Mouse (Mus musculus) lung, postnatal 0 days (tissue): ENCODE measurements around the gene Brox.

ENCODE experiments used
- CTCF ChIP-seq: IDR thresholded peaks from 2 replicates; pipeline ENCODE4 v1.5.1; 2016; ENCODE audit warnings: antibody characterized with exemption, mild to moderate bottlenecking
- EP300 ChIP-seq: IDR thresholded peaks from 2 replicates; pipeline ENCODE4 v1.6.1; 2016; ENCODE audit warnings: antibody characterized with exemption, mild to moderate bottlenecking, control low read depth

DNA sequence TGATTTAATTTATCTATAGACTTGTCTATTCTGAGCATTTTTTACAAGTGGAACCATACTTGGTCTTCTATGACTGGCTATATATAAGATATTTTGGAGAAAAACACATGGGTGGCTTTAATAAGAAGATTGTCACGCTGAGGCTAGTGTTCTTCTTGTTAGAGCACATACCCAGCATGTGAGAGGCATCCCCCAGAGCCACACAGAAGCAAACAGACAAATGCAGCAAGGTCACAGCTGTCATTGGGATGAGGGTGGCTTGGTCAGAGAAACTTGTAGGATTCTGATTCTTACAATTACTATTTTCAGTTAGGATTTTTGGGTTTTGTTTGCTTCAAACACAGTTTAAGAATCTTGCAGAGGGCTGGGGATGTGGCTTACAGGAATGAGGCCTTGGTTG lies 11.4 kb upstream of the Brox start:
- TF ChIP-seq CTCF (no peak), EP300 (no peak)
